Mouse (Mus musculus): ENCODE measurements around the gene Nup210l.

DNA sequence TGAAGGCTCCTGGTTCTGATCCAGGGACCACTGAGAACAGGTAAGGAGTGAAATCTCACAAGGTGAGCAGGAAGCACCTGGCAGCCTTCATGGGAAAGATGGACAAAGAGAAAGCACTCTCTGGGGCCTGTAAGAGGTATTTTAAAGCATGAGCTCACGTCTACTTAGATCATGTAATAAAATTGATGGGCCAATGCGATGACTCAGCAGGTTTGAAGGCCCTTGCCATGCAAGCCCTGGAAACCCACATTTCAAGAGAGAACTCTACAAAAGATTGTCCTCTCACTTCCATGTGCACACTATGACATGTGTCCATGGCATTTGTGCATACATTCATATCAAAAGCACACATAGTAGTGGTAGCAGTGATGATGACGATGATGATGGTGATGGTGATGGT, 36.0 kb downstream of the Nup210l start:
- TF ChIP-seq POLR2A (IDR thresholded peaks at IDR 0.05; ENCODE audit: extremely low read depth, insufficient read depth, low read length) (no peak), CTCF (IDR thresholded peaks at IDR 0.05; ENCODE audit: extremely low read depth, insufficient read depth, low read length) (no peak)

All from cortical plate, adult 2 months (tissue).